Mouse (Mus musculus): ENCODE data around the gene Ppm1h. TPM values are rescaled to one million over a fixed set of nuclear protein-coding genes. Genes with fewer than 3 reads are reported as not detected.

Gene Ppm1h
- total and polyA plus RNA-seq, 2 experiments from 2014 or later, result 50.3 to 60.2 TPM

DNA sequence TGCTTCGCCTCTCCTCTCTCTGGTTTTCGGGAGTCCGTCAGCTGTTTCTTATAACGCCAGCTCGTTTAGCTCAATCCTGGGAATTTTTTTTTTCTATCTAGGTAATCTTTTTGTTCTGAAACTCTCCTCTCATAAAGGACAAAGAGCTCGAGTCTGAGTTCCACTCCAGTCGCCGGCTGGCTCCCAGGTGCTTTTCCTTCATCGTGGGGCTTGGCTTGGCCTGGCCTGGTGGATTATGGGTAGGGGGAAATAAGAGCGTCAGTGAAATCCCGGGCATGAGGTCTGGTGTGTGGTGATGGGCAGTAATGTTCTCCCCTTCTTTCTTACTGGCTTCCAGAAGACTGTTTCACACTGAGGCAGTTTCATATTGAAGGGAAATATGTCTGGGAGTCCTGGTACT is 234.8 kb downstream of the Ppm1h start:
- ATAC-seq, result no peak
- no peak for DNase-seq (ENCODE audit: low spot score)
- H3K27me3 ChIP-seq (ENCODE audit: insufficient read depth, low read length), result no peaks in the 10 kb centered on the region
- H3K9me3 ChIP-seq (ENCODE audit: low read length), result no peaks in the 10 kb centered on the region
- peak overlapping the region; percentile 41; the same call in 1 of the 2 replicates for H3K9ac ChIP-seq (replicated peaks; ENCODE audit: low read length)
- H3K4me3 ChIP-seq (ENCODE audit: low read length), result no peak overlapping the region
- no peaks in the 10 kb centered on the region for H3K36me3 ChIP-seq (ENCODE audit: insufficient read depth, low read length)
- H3K4me2 ChIP-seq (ENCODE audit: low read depth, low read length), result no peak overlapping the region
- H3K4me1 ChIP-seq (ENCODE audit: insufficient read depth, low read length), result peaks cover 12% of the 10 kb centered on the region; the same call in 1 of the 2 replicates
- peak overlapping the region; percentile 82 for H3K27ac ChIP-seq
- TF ChIP-seq CTCF (IDR thresholded peaks at IDR 0.05; ENCODE audit: low read depth), result no peak
- WGBS, result 28% methylated on average over 11 of the region's 11 CpGs

DNA sequence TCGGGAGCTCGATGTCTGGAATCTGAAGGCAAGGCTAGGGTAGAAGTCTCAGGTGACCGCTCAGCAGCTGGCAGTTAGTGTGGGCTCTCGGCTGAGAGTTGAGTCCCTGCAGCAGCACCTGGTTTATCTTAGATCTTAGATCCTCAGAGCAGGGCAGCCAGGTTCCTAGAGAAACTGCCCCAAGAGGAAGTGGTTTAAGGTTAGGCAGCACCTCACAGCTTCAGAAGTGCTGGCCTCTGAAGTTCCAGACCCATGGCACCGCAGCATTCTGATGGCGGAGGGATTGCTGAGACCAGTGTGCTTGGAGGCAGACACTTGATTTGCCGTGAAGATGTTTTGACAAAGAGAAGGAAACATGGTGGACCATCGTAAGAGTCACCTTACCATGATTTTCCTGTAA is 237.3 kb downstream of the Ppm1h start:
- Histone ChIP-seq H3K4me2 (ENCODE audit: low read depth, low read length) (no peak overlapping the region), H3K4me3 (ENCODE audit: low read length) (no peak overlapping the region), H3K4me1 (ENCODE audit: insufficient read depth, low read length) (peaks cover 12% of the 10 kb centered on the region; the same call in 1 of the 2 replicates), H3K9me3 (ENCODE audit: low read length) (no peaks in the 10 kb centered on the region), H3K27ac (no peak overlapping the region), H3K27me3 (ENCODE audit: insufficient read depth, low read length) (no peaks in the 10 kb centered on the region), H3K36me3 (ENCODE audit: insufficient read depth, low read length) (no peaks in the 10 kb centered on the region), H3K9ac (replicated peaks; ENCODE audit: low read length) (no peak overlapping the region)
- 81% methylated on average over 8 of the region's 8 CpGs for WGBS
- DNase-seq (ENCODE audit: low spot score) (no peak), ATAC-seq (no peak)
- no peak for TF ChIP-seq CTCF (IDR thresholded peaks at IDR 0.05; ENCODE audit: low read depth)

DNA sequence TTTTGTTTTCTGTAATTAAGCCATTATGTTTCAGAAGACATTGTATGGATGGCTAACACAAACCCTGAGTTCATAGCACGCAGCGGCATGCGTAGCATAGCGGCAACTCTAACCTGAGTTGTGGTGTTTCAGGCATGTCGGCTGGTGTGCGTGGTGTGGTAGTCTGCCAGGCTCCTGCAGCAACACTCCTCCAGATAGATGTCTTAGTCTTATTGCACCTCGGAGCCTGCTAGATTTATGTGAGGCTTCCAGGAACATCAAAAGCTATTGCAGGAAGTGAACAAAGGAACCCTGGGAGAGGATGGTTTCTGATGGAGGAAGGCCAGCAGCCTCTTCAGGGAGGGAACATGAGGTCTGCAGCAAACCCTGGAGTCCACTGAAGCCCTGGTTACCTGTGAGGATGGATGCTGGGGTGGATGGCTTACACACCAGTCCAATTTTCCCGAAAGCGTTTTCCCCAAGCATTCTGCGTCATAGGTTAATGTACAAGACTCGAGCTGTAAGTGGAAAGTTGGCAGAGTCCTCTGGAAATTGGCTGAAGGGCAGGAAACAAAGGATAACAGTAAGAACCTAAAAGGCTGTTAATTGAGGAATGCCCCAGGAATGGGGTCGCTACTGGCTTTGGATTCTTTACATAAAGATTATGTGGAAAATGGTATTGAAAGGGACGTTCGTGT is 239.2 kb downstream of the Ppm1h start:
- ATAC-seq (no peak), DNase-seq (ENCODE audit: low spot score) (no peak)
- H3K27me3 ChIP-seq (ENCODE audit: insufficient read depth, low read length), result no peaks in the 10 kb centered on the region
- peaks cover 4% of the 10 kb centered on the region; the same call in 1 of the 2 replicates for H3K4me1 ChIP-seq (ENCODE audit: insufficient read depth, low read length)
- H3K36me3 ChIP-seq (ENCODE audit: insufficient read depth, low read length), result no peaks in the 10 kb centered on the region
- no peak overlapping the region for H3K4me3 ChIP-seq (ENCODE audit: low read length)
- no peak for TF ChIP-seq CTCF (IDR thresholded peaks at IDR 0.05; ENCODE audit: low read depth)
- H3K9me3 ChIP-seq (ENCODE audit: low read length), result no peaks in the 10 kb centered on the region
- no peak overlapping the region for H3K27ac ChIP-seq
- WGBS, result 92% methylated on average over 14 of the region's 14 CpGs
- no peak overlapping the region for H3K9ac ChIP-seq (replicated peaks; ENCODE audit: low read length)
- H3K4me2 ChIP-seq (ENCODE audit: low read depth, low read length), result no peak overlapping the region

DNA sequence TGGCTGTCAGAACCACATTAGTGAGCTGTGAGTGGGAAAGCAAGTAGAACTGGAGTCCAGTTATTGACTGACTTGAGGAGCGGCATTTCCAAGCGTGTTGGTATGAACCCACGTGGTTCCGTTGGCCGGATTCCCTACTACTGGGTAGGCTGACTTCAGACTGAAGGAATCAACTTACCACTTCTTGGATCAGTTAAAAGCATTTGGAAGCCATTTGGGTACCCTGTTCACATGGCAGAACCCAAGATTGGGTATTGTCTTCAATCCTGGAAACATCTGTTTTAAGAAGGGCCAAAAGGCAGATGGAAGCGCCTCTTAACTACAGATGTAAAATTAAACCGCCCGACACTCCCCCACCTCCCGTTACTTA is 239.7 kb downstream of the Ppm1h start:
- TF ChIP-seq CTCF (IDR thresholded peaks at IDR 0.05; ENCODE audit: low read depth), result no peak
- 90% methylated on average over 9 of the region's 9 CpGs for WGBS
- ATAC-seq (no peak), DNase-seq (ENCODE audit: low spot score) (no peak)
- Histone ChIP-seq H3K4me3 (ENCODE audit: low read length) (no peak overlapping the region), H3K9ac (replicated peaks; ENCODE audit: low read length) (no peak overlapping the region), H3K27me3 (ENCODE audit: insufficient read depth, low read length) (no peaks in the 10 kb centered on the region), H3K4me2 (ENCODE audit: low read depth, low read length) (no peak overlapping the region), H3K27ac (no peak overlapping the region), H3K9me3 (ENCODE audit: low read length) (no peaks in the 10 kb centered on the region), H3K4me1 (ENCODE audit: insufficient read depth, low read length) (no peaks in the 10 kb centered on the region), H3K36me3 (ENCODE audit: insufficient read depth, low read length) (no peaks in the 10 kb centered on the region)

DNA sequence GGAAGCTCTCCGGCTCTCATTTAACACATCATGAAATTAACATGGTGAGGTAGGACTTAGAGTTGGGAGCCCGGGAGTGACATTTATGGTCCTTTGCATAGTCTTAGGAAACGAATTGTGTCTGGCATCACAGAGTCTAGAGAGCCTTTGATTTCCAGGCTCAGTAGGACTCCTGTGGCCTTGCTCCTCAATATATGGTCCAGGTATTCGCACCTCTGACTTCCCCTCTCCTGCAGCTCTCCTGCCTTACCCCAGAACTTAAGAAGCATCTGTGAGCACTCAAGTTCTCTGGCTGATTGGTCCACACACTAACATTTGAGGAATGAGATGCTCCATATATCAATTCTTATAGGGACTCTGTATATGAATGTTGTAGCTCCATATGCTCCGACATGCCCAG is 240.2 kb downstream of the Ppm1h start:
- H3K36me3 ChIP-seq (ENCODE audit: insufficient read depth, low read length), result no peaks in the 10 kb centered on the region
- no peaks in the 10 kb centered on the region for H3K9me3 ChIP-seq (ENCODE audit: low read length)
- no peak for ATAC-seq
- whole genome bisulfite sequencing, result 93% methylated on average over 5 of the region's 5 CpGs
- no peaks in the 10 kb centered on the region for H3K27me3 ChIP-seq (ENCODE audit: insufficient read depth, low read length)
- H3K4me1 ChIP-seq (ENCODE audit: insufficient read depth, low read length), result no peaks in the 10 kb centered on the region
- no peak for TF ChIP-seq CTCF (IDR thresholded peaks at IDR 0.05; ENCODE audit: low read depth)
- no peak overlapping the region for H3K9ac ChIP-seq (replicated peaks; ENCODE audit: low read length)
- no peak overlapping the region for H3K4me3 ChIP-seq (ENCODE audit: low read length)
- no peak overlapping the region for H3K4me2 ChIP-seq (ENCODE audit: low read depth, low read length)
- H3K27ac ChIP-seq, result no peak overlapping the region
- DNase-seq (ENCODE audit: low spot score), result no peak

DNA sequence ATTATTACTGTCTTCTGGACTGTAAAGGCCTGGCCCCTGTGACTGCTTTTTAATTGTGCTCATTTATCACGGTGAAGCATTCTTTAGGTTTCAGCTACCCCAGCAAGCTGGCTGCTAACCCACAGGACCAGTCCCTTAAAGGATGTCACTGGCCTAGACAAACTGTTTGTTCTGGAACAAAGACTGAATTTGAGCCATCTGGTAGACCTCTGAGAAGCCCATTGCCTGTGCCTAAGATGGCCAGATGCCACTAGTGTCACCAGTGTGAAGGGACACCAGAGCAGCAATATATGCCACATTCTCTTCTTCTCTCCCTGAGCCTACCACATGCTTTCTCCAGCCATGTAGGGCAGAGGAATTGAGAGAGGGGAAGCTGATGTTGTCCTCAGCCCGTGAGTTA is 240.9 kb downstream of the Ppm1h start:
- no peak overlapping the region for H3K9ac ChIP-seq (replicated peaks; ENCODE audit: low read length)
- H3K27me3 ChIP-seq (ENCODE audit: insufficient read depth, low read length), result no peaks in the 10 kb centered on the region
- no peak overlapping the region for H3K4me3 ChIP-seq (ENCODE audit: low read length)
- no peaks in the 10 kb centered on the region for H3K9me3 ChIP-seq (ENCODE audit: low read length)
- 69% methylated on average over 2 of the region's 2 CpGs for WGBS
- no peak overlapping the region for H3K4me2 ChIP-seq (ENCODE audit: low read depth, low read length)
- no peak overlapping the region for H3K27ac ChIP-seq
- no peak for TF ChIP-seq CTCF (IDR thresholded peaks at IDR 0.05; ENCODE audit: low read depth)
- no peaks in the 10 kb centered on the region for H3K36me3 ChIP-seq (ENCODE audit: insufficient read depth, low read length)
- H3K4me1 ChIP-seq (ENCODE audit: insufficient read depth, low read length), result no peaks in the 10 kb centered on the region
- no peak for ATAC-seq
- no peak for DNase-seq (ENCODE audit: low spot score)

DNA sequence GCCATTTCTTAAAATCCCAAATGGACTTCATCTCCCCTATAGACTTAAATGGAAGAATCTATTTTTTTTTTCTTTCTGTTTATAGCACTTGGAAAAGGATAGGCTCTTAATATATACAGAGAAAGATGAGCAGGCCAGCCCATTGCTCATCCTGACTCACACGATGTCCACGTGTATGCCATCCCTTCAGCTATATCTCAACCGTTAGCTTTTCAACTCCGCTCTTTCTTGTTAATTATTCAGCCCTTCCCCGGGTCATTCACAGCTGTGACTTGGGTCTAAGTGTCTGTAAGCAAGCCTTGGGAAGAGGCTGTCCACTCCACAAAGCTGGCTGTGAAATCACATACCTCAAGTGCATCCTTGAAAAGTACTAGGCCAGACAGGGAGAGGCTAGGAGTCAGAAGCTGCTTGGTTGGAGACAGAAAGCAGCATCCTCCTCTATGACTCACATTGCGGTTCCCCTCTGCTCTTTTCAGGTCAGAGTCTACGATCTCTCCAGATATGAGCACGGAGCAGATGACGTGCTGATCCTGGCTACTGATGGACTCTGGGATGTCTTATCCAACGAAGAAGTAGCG is 241.7 kb downstream of the Ppm1h start:
- no peak overlapping the region for H3K27ac ChIP-seq
- ATAC-seq (no peak), DNase-seq (ENCODE audit: low spot score) (no peak)
- H3K27me3 ChIP-seq (ENCODE audit: insufficient read depth, low read length), result no peaks in the 10 kb centered on the region
- no peaks in the 10 kb centered on the region for H3K9me3 ChIP-seq (ENCODE audit: low read length)
- WGBS, result 95% methylated on average over 11 of the region's 11 CpGs
- H3K4me1 ChIP-seq (ENCODE audit: insufficient read depth, low read length), result no peaks in the 10 kb centered on the region
- no peak overlapping the region for H3K4me3 ChIP-seq (ENCODE audit: low read length)
- H3K9ac ChIP-seq (replicated peaks; ENCODE audit: low read length), result no peak overlapping the region
- TF ChIP-seq CTCF (IDR thresholded peaks at IDR 0.05; ENCODE audit: low read depth), result no peak
- H3K36me3 ChIP-seq (ENCODE audit: insufficient read depth, low read length), result no peaks in the 10 kb centered on the region
- H3K4me2 ChIP-seq (ENCODE audit: low read depth, low read length), result no peak overlapping the region

All from hindbrain, postnatal 0 days (tissue).